Mouse (Mus musculus) cerebellum, postnatal 4 days (tissue): ENCODE measurements at regions not wholly inside any gene's neighbourhood (a gene's known extent, or its start where the extent isn't known, plus 50 kb on each side); places are given as distances from the start of the nearest gene placed in this dataset.

Experiments
- DNase-seq, 2 experiments: peaks; one replicate each; pipeline ENCODE4 v3.0.0; 2022; ENCODE audit warnings: low spot score in 2 of 2, mixed read lengths in 1 of 2

DNA sequence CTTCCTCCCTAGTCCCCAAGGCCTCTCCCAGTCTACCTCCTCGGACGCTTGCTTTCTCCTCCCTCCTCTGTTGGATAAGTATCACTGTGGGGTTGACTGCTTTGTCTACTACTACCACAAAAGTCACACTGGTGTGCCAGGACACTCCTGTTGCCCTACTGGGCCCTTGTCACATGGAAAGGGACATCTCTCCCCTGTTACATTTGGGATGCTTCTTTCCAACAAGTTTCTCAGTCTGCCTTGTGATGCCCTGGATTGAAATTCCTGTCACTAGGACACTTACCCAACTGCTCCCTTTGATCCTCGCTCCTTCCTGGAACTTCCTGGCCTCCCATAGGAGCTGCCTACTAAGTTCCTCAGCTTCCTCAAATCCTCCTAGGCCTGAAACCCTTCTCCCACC is 501.9 kb upstream of the Nox3 start:
- DNase-seq: no peak

DNA sequence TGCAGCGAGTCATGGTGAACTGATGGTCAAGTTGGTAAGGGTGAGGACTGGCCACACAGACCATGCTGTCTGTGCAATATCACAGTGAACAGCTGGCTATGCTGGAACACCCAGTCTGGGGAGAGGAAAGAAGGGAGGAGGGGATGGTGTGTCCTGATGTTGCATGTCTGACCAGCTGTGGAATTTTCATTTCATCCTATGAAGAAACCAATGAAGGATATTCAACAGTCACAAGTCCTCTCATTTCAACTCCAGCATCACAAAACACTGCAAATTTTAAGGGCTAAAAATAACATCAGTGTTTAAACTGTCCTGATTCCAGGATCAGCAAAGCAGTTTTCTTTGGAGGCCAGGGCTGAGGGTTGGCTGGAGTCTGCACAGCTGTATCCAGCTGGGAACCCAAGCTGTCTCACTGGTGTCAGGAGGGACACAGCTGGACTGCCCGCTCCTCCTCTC is 503.7 kb upstream of the Nox3 start:
- DNase-seq: no peak

DNA sequence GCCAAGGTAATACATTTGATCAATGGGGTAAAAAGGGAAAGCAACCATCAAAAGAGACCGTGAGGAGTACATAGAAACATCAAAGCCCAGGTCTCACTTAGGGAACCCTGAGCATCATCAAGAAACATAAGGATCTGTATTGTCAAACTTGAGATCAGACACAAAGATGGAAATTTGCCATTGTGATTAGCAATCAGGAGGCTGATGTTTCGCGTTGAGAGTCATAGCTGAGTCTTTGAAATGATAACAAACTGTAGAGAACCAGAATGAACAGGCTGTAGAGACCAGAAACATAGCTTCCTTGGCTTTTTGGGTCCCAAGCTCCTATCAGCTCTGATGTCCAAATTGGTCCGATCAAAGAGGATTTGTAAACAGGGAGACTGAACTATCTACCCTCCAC is 505.2 kb upstream of the Nox3 start:
- DNase-seq: no peak

DNA sequence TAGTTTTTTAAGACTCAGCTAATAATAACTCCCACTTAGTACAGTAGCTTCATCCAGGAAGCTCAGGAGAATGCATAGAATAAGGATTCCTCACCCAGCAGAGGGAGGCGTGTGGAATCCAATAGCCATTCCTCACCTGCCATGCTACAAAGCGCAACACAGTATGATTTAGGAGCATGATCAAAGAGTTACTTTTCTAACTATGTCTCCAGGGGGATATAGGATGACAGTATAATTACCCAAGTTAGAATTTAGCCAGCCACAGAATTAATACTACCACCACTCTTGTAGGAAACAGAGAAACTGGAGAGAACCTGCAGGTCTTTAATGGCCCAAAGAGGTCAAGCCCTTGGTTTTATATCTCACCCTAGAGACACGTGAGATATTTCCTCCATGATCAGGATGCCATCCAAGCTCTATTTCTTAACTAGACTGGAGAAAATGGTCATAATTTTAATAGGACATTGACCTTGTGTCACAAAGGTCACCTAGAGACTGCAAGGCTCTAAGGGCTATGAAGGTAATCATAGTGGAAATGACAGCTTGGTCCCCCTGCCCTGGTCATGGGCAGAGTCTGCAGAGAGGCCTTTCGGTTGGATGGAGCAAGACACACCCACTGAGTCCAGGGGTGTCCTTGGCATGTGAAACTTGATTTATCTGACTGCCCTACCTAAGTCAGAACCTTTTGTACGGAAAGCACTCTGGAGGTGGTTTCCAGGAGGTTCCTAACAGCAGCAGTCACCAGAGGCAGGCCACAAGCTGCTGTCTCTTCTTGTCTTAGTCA is 512.3 kb upstream of the Nox3 start:
- no peak for DNase-seq

DNA sequence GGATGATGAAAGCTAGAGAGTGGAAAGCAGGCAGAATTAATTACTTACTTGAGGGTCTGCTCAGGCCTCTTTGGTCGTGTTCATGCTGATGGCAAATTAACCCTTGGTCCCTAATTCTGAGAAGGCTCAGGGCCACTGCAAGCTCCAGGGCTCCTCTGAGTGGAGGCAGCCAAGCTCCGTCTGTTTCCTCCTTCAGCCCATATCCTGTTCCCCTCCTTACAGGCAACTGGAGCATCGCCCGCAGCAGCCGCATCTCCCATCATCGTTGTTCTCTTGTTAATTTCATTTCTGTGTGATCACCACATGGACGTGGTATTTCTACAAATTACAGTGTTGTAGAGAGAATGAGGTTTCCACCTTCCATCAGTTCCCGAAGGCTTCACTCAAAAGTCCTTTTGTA is 513.6 kb upstream of the Nox3 start:
- no peak for DNase-seq

DNA sequence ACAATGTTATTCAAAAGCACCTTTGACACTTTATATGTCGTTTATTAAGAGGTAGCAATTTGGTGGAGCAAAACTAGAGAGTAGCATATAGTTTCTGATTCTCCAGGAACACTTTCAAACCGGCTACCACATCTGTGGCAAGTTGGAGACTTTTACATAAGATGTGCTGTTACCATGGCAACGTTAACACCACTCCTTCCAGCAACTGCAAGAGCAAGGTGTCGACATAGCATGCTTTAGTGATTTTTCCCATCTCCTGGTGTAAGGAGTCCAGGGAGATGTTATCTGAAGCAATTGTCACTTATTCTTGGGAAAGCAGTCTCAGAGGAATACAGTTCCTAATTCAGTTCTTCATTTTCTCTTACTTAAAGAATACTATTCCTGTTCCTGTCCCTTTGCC is 516.5 kb upstream of the Nox3 start:
- DNase-seq: no peak

DNA sequence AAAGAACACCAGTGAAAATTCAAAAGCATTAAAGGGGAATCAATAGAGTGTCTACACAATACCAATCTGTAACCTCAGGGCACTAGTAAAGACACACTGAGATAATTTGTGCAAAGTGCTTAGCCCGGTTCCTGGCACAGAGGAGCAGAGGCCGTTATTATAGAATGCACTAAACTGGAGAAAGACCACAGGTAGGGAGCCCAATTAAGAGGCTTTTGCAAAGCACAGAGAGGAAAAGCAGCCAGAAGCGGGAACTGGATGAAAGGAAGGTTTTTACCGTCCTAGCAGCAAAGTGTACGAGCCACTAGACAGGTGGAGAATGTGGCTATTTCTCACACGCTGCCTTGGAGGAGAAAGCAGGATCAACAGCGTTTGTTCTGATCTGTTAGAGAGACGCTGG is 518.9 kb upstream of the Nox3 start:
- no peak for DNase-seq

DNA sequence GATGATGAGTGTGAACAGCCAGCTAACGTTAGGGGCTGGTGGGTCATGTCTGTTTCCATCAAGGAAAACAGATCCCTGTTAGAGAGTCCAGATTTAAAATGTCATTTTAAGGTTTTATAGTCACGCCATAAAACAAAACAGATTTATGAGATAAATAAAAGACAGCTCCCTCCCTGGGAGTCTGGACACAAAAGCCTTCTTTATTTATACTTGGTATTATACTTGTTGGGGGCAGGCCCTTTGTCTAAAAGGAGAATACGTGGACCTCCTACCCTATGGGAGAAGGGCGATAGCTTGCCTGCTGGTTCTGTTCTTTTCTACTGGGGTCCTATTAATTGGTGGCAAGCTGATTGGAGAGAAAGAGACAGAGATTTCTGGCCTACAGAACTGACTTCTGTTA is 520.1 kb upstream of the Nox3 start:
- DNase-seq: no peak

DNA sequence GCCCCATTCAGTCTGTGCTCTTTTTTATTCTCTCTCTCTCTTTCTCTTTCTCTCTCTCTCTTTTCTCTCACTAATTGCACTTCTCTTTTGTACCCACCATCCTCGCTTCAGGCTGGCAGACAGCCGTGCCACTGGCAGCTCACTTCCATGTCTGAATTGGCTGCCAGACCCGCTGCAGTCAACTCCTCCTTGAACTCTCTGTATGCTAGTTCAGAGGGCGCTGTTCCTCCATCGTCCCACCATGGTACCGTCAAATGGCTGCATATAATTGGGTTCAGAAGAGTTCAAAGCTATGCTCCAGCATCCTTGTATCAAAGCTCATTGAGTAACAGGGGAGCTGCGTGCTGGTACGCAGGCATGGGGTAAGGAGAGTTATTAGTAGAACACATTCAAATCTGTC is 520.7 kb upstream of the Nox3 start:
- DNase-seq: no peak

DNA sequence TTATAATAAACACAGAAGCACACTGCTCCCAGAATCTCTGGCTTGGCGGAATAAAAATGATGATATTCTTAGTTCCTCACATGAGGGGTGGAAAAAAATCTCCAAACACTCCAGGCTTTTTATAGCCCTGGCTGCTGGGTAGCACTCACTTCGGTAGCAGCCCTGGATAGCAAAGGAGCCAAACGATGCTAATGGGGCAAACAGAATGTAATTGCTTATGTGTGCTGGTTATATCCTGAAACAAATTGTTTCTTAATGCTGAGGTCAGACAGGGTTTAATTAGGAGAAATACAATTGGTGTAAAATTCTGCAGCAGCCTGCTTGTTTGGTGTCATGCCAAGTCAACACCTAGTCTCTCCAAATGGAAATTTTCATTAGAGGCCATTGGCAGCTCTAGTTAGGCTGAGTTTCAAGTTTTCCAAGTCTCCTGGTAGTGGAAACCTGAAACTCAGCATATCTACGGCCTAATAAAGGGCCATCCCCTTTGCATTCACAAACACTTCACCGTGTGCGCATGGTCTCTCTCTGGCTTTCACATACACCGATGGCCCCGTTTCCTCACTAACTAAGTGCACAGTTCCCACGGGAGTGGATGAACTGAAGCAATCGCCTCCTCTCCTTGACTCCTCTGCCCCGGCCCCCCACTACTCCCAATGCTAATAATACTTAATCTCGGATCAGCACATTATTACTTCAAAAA is 524.8 kb upstream of the Nox3 start:
- no peak for DNase-seq

DNA sequence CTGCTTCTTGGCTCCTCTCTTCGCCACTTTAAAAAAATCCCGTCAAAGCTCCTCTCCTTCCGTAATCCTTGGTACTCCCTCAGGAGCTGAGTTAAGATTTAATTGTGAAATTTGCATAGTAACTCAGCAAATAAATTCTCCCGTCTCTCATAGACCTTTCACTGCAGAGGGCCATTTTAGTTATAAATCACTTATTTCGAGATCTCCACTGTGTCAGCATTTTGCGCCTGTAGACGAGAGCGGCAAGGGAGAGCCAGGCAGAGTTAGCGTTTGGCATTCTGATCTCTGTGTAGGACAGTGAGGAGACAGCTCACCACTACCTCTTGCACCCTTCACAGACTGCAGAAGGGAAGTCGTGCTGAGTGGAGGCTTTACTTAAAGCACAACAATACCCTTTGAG is 531.8 kb upstream of the Nox3 start:
- no peak for DNase-seq

DNA sequence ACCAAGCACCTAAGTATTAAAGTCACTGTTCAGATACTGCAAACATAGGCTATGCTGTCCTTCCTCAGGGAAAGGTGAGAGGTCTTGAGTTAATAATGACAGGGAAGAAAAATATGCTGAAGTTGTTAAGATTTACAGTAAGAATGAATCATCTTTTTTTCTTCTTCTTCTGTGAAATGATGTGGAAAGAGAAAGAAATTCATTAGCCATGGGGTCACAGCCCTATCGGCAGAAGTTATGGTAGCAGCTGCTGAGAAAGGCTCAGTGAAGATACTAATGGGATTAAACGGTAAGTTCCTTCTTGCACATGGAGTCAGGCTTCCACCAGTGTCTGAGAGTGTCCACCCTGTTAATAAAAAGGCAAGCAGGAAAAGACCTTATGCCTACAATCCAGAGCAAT is 533.9 kb upstream of the Nox3 start:
- DNase-seq: no peak

DNA sequence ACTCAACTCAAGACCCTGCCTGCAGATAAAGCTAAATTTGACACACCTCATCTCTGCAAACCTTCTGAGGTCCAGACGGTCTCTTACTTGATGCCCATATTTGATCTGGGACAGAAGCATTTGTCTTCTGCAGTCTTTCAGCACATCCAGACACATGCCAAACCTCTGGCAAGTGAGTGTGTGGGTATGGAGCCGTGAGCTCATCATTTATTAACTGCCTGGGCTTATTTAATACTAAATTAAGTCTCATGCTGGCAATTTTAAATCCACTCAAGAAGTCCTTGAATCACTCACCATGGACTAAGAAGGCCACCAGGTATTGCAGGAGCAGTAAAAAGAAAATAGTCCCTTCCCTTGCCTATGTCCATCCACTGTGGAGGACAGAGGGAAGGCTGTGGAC is 554.4 kb upstream of the Nox3 start:
- DNase-seq: no peak

DNA sequence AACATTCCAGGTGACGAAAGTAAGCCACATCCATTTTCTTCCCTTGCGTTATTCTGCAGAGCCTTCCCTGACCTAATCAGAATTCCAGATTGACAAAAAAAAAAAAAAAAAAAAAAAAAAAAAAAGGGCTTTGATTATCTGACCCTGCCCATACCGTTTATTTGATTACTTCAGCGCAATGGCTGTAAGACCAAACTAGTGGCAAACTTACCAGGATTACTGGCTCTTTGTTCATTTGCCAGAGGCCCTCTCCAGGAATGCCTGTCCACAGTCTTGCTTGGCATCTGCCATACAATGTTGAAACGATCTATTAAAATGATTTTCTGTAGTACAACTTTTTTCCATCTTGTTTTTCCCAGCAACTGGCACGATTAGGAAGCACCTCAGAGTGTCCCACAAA is 569.4 kb upstream of the Nox3 start:
- no peak for DNase-seq

DNA sequence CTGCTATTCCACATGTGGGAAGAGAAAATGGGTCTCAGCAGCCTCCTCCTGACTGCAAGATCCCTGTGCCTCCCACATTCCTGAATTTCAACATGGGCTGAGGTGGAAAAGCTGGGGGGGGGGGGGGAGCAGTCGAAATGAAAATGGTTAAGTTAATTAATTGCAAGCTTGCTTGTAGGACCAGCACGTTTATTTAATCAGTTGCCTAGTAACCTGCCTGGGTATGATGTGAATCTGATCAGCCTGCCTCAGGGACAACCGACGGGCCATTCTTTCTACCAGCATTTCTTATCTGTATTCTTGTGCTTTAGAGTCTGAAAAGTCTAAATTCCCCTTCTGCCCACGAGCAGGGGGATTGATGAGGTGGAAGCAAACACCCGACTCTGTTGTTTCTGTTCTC is 569.9 kb upstream of the Nox3 start:
- no peak for DNase-seq

DNA sequence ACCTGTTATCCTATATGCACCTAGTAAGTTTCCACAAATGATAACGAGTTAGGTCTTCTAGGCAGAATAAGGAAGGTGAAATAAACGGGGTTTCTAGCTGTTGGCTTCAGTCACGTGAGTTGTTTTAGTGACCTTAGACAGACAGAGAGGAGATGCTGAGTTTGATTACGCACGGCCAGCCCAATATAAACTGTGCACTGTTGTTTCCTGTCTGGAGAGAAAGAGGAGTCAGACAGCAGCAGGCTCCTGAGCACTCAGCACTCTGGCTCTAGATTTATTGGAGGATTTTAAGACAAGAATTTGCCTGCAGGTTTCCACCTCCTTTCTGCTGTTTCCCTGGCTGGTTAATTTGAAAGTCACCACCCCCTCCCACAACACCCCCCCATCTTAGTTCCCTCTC is 570.4 kb upstream of the Nox3 start:
- DNase-seq: no peak

DNA sequence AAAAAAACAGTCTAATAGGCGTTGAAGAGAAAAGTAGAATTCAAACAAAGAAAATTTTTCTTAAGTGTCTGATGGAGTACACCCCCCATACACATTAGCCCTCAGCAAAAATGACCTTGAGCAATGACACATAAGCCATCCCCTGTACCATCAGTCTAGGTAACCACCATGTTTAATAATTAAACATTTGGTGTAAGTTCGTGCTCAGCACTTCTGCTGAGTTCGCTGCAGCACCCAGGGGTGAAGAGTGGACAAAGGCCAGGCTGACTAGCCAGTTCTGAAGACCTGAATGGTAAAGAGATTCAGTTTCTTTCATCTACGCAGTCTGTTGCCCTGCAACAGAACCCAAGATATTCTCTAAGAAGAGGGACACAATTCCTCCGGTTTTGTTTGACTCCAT is 572.3 kb upstream of the Nox3 start:
- no peak for DNase-seq

DNA sequence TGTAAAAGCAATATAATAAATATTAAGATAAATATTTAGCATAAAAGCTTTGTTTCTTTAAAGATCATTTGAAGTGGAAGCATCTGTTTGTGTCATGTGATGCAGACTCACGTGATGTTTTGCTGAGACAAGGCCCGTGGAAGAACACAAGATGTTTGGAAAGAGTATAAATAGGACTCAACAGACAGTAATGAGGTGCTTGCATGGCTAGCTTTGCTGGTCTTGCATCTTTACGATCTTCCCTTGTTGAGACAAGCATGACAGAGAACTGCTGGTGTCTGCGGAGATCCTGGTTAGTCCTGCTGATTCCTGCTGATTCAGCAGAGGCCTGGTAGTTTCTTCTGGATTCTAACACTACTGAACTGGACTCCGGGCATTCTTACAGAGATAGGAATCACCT is 576.4 kb upstream of the Nox3 start:
- no peak for DNase-seq

DNA sequence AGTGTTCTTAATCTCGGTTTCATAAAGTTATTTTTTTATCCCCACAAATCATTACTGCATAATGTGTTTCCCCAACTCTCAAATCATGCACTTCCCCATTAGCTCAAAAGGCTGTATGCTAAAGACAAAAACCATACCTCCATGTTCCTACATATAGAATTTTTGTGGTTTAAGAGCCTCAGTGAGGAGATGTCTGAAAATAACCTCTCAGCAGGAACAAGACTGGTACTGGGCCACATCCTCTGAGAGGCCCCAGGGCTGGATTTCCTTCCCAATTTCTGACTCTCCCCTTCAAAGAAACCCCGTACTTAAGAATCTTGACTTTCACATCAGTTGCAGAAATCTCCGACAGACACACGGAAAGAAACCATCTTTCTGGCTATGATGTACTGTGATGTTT is 580.7 kb upstream of the Nox3 start:
- no peak for DNase-seq

DNA sequence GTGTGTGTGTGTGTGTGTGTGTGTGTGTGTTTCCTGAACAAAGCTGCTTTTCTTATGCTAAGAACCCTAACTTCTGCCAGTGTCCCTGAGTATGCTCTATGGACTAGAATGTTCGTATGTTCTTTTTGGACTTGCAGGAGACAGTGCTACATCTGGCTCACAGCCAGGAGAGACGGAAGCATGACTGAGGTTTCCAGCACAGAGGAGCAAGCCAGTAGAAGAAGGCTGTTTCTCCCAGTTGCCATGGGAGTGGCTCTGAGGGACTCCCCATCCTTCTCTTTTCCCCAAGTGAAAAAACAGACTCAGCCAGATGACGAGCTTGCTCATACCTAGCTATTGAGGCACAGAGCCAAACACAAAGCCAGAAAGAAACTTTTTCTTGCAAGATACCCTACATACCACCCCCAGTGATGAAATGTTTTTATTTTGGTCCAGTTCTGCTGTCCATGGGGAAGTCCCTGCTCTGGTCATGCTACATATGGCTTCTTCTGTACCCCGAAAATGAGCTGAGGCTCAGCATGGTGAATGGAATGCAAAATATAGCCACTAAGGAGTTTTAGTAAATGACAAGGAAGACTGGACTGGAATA is 582.3 kb upstream of the Nox3 start:
- DNase-seq: no peak

DNA sequence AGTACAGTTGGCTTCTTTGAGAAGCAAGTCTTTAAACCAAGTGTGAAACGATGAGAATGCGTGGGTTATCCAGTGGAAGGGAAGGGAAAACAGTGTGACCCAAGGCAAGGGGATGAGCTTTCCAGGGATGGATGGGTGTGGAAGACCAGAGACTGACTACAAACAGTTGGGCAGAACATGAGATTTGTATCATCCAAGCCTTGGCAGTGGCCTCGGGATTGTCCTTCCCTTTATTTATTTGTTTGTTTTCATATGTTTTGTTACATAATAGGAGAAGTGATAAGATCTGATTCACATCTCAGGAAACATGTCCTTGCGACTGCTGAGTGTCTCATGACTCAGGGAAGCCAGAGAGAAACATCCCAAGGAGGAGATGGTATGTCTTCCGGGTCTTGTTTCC is 585.4 kb upstream of the Nox3 start:
- no peak for DNase-seq

DNA sequence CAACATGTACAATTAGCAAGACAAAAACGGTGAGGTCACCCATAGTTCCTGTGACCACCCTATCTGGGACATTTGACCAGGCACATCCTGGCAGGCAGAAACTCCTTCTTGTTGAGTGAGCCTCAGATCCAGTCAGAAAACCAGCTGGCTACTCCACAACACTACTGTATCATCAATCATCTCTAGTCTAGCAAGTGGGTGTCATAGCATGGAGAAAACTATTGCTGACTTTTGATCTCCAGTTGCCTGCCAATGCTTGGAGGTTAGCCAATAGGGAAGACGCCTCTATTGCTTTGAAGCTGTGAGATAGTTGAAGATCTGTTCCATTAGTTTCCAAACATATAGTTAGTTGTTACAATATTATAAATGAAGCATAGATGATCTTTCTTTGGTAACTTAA is 595.4 kb upstream of the Nox3 start:
- no peak for DNase-seq

DNA sequence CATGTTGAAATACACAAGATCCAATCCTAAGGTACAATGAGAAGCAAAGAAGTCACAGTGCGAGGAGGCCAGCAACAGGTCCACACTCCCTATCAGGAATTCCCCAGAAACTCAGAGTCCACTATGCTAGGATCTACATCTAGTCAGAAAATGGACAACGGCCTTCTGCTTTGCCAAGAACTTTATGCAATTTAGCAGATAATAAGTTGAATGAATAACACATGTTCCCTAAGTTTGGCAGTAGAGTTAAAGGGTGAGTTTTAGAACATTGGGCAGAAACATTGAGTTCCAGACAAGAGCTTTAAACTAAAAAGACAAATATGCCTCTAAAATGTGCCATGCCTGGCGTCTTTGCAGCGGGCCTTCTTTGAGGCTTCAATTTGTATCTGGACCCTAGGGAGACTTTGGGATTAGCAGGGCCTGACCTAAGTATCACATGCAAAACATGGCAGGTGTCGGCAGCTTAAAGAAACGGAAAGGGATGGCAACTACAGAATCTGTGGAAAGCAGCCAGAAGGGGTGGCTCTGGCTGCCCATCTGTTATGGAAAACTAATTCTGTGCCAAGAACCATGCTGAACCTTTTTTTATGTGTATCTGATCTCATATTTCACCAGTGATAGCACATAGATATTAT is 600.6 kb upstream of the Nox3 start:
- peak in 1 of 2 experiments; percentile 31 for DNase-seq
